Mouse (Mus musculus) forebrain, postnatal 0 days (tissue): ENCODE data around the gene Ubxn7. TPM values are rescaled to one million over a fixed set of nuclear protein-coding genes. Genes with fewer than 3 reads are reported as not detected.

Source experiments
- ATAC-seq: fragments of 200-750 bp; cut with Nextera tagmentation; 2 replicates; pipeline ENCODE4 v1.8.0; 2017; ENCODE audit warnings: mild to moderate bottlenecking, moderate library complexity
- DNase-seq: peaks from one replicate; pipeline ENCODE4 v3.0.0-alpha.2; 2015
- H3K27ac ChIP-seq: fragments of 300-500 bp; sonication (generic); 2 replicates; pipeline ENCODE4 v1.5.1; 2014; ENCODE audit warnings: low read depth, mild to moderate bottlenecking, antibody characterized with exemption, low read length, moderate library complexity, mixed read lengths
- H3K27me3 ChIP-seq: fragments of 300-500 bp; sonication (generic); 2 replicates; pipeline ENCODE4 v1.6.1; 2014; ENCODE audit warnings: mild to moderate bottlenecking, low read length, mixed read lengths; ENCODE audit not compliant: insufficient read depth
- H3K36me3 ChIP-seq: fragments of 300-500 bp; sonication (generic); 2 replicates; pipeline ENCODE4 v1.6.1; 2014; ENCODE audit warnings: mild to moderate bottlenecking, moderate library complexity; ENCODE audit not compliant: insufficient read depth
- H3K4me1 ChIP-seq: fragments of 300-500 bp; sonication (generic); 2 replicates; pipeline ENCODE4 v1.6.1; 2014; ENCODE audit warnings: antibody characterized with exemption; ENCODE audit not compliant: insufficient read depth
- H3K4me2 ChIP-seq: fragments of 300-500 bp; sonication (generic); 2 replicates; pipeline ENCODE4 v1.6.1; 2014; ENCODE audit warnings: low read depth, mild to moderate bottlenecking, moderate library complexity
- H3K4me3 ChIP-seq: fragments of 300-500 bp; sonication (generic); 2 replicates; pipeline ENCODE4 v1.5.1; 2014; ENCODE audit warnings: low read depth, low read length, mixed read lengths
- H3K9ac ChIP-seq: fragments of 300-500 bp; sonication (generic); 2 replicates; pipeline ENCODE4 v1.6.1; 2014; ENCODE audit warnings: mild to moderate bottlenecking
- H3K9me3 ChIP-seq: fragments of 300-500 bp; sonication (generic); 2 replicates; pipeline ENCODE4 v1.6.1; 2016; ENCODE audit warnings: low read length
- CTCF ChIP-seq: sonication (generic); IDR thresholded peaks from 2 replicates; pipeline ENCODE4 v1.5.1; 2016; ENCODE audit warnings: antibody characterized with exemption, control low read depth, low read depth
- WGBS: fragments of 180-500 bp; shearing (Covaris S2); extraction: QIAGEN DNeasy Blood & Tissue Kit; methylation state at CpG from one replicate; pipeline ENCODE4 v1.1.7; 2014; 5-methylcytosine and 5-hydroxymethylcytosine counted together
- polyA plus RNA-seq: library from polyadenylated mRNA; unstranded; fragments of >200 nt; fragmentation: Nextera tagmentation; extraction: Ambion mirVana; gene quantifications from 2 replicates; pipeline ENCODE4 v1.2.1, GENCODE M21; 2015
- total RNA-seq: library from RNA; depleted of rRNA; stranded (reverse); fragments of >200 nt; gene quantifications from 2 replicates; pipeline ENCODE4 v1.2.3, GENCODE M21; 2014

Ubxn7 gene
- total and polyA plus RNA-seq, 2 experiments from 2014 or later, result 10.5 to 42.5 TPM

DNA sequence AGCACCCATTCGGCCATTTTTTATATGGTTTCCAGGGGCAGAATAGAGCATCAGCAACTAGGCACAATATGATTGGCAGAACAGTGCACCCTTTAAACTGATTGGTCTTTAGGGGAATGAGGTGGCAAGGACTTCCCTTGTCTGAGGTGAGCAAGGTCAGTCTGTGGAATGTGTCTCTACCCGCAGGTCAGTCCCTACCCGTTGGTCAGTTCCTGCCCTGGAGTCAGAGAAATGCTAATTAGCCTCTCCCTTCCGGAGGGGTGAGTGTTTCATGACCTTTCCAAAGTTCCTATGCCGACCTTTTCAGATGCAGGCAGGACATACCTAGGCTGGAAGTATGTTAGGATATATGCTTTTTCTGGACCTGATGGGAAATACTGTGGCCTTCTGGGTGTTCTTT lies 19.7 kb upstream of the Ubxn7 start:
- no peak for DNase-seq
- Histone ChIP-seq H3K27me3 (no peaks in the 10 kb centered on the region), H3K4me1 (no peaks in the 10 kb centered on the region), H3K4me2 (no peak overlapping the region), H3K9me3 (no peaks in the 10 kb centered on the region), H3K4me3 (no peak overlapping the region), H3K27ac (no peak overlapping the region), H3K9ac (no peak overlapping the region), H3K36me3 (no peaks in the 10 kb centered on the region)
- no peak for ATAC-seq
- WGBS, result 60% methylated on average over 5 of the region's 5 CpGs
- no peak for TF ChIP-seq CTCF

DNA sequence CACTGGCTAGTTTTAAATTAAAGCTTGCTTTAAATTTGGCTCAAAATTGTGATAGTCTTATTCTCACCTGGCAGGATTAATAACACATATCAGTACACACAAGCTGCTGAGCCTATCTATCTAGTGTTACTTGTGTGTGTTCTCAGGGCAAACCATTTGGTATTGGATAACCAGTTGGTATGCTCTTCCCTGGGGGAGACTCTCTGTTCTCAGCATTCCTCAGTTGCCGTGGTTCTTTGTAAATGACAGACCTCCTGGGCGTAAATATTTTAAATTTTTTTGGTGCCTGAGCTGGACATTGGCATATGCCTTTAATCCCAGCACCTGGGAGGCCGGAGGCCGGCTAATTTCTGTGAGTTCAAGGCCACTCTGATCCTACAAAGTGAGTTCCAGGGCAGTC lies 19.2 kb upstream of the Ubxn7 start:
- DNase-seq (no peak), ATAC-seq (no peak)
- no peaks in the 10 kb centered on the region for H3K36me3 ChIP-seq
- no peak overlapping the region for H3K4me3 ChIP-seq
- no peak overlapping the region for H3K9ac ChIP-seq
- H3K27me3 ChIP-seq, result no peaks in the 10 kb centered on the region
- no peak overlapping the region for H3K27ac ChIP-seq
- WGBS, result 74% methylated on average over 4 of the region's 4 CpGs
- no peaks in the 10 kb centered on the region for H3K4me1 ChIP-seq
- H3K9me3 ChIP-seq, result no peaks in the 10 kb centered on the region
- no peak for TF ChIP-seq CTCF
- H3K4me2 ChIP-seq, result no peak overlapping the region

DNA sequence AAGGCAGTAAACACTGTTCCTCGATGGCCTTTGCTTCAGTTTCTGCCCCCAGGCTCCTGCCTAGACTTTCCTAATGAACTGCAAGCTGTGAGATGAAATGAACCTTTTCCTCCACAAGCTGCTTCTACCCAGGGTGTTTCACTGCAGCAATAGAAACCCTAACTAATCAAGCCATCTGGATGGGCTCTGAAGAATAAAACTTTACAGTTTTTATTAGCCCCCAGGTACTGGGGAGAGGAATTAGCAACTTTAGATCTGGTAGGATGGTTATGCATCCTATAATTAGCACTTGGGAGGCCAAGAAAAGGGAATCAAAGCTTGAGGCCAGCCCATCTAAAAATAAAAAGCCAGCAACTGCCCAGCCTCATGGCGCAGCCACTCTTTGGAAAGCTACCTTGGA lies 15.5 kb upstream of the Ubxn7 start:
- no peaks in the 10 kb centered on the region for H3K27me3 ChIP-seq
- H3K9me3 ChIP-seq, result no peaks in the 10 kb centered on the region
- no peak overlapping the region for H3K9ac ChIP-seq
- no peaks in the 10 kb centered on the region for H3K4me1 ChIP-seq
- H3K4me2 ChIP-seq, result no peak overlapping the region
- H3K4me3 ChIP-seq, result no peak overlapping the region
- ATAC-seq (no peak), DNase-seq (no peak)
- H3K27ac ChIP-seq, result no peak overlapping the region
- H3K36me3 ChIP-seq, result no peaks in the 10 kb centered on the region
- TF ChIP-seq CTCF, result no peak
- WGBS, result 67% methylated on average over 2 of the region's 2 CpGs

DNA sequence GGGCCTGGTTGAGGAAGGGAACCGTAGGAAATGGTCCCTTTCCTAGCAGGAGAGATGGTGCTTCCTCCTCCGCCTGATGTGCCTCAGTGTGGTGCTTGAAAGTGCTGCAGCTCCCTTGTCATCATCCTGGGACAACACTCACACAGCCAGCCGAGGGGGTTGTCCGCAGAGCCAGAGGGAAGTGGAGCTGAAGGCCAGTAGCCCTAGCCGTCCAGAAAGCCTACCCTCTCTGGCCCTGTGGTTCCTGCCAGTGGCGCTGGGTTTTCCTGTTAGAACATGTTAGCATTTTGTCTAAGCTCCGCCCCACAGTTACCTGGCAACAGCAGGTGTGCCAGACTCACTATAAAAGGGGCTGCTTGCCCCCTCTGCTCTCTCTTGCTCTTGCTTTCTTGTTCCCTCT lies 8.1 kb upstream of the Ubxn7 start:
- no peak overlapping the region for H3K9ac ChIP-seq
- no peak for ATAC-seq

DNA sequence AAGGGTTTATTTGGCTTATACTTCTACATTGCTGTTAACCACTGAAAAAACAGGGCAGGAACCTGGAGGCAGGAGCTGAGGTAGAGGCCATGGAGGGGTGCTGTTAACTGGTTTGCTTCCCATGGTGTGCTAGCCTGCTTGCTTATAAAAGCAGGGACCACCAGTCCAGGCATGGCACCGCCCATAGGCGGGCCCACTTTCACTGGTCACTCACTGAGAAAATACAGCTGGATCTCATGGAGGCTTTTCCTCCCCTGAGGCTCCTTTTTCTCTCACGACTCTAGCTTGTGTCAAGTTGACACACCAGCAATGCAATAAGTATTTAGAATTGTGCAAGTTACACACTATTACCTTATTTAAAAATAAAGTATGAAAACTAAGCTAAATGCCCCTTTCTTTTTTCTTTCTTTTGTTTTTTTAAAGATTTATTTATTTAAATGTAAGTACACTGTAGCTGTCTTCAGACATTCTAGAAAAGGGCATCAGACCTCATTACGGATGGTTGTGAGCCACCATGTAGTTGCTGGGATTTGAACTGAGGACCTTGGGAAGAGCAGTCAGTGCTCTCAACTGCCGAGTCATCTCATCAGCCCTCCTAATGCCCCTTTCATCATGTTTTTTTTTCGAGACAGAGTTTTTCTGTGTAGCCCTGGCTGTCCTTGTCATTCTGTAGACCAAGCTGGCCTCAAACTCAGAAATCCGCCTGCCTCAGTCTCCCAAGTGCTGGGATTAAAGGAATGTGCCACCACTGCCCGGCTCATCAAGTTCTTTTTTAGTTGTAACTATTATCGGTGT lies 984 bp upstream of the Ubxn7 start:
- Histone ChIP-seq H3K9ac (0 out of 2 replicates have a peak overlapping the region, but pooled peaks have one; percentile 1), H3K4me1 (no peaks in the 10 kb centered on the region), H3K36me3 (no peaks in the 10 kb centered on the region), H3K9me3 (no peaks in the 10 kb centered on the region), H3K4me2 (peak overlapping the region; percentile 63), H3K27me3 (no peaks in the 10 kb centered on the region), H3K27ac (no peak overlapping the region), H3K4me3 (peak overlapping the region; percentile 90; the same call in 1 of the 2 replicates)
- ATAC-seq, result no peak
- no peak for TF ChIP-seq CTCF
- 47% methylated on average over 9 of the region's 9 CpGs for WGBS
- DNase-seq, result no peak

More for the DNA sequence above, 8.1 kb upstream of the Ubxn7 start:
- WGBS, result 38% methylated on average over 7 of the region's 7 CpGs
- no peak overlapping the region for H3K4me2 ChIP-seq
- no peak for DNase-seq
- H3K9me3 ChIP-seq, result no peaks in the 10 kb centered on the region
- H3K27ac ChIP-seq, result no peak overlapping the region
- no peaks in the 10 kb centered on the region for H3K4me1 ChIP-seq
- H3K27me3 ChIP-seq, result no peaks in the 10 kb centered on the region
- TF ChIP-seq CTCF, result no peak
- no peaks in the 10 kb centered on the region for H3K36me3 ChIP-seq
- H3K4me3 ChIP-seq, result no peak overlapping the region

DNA sequence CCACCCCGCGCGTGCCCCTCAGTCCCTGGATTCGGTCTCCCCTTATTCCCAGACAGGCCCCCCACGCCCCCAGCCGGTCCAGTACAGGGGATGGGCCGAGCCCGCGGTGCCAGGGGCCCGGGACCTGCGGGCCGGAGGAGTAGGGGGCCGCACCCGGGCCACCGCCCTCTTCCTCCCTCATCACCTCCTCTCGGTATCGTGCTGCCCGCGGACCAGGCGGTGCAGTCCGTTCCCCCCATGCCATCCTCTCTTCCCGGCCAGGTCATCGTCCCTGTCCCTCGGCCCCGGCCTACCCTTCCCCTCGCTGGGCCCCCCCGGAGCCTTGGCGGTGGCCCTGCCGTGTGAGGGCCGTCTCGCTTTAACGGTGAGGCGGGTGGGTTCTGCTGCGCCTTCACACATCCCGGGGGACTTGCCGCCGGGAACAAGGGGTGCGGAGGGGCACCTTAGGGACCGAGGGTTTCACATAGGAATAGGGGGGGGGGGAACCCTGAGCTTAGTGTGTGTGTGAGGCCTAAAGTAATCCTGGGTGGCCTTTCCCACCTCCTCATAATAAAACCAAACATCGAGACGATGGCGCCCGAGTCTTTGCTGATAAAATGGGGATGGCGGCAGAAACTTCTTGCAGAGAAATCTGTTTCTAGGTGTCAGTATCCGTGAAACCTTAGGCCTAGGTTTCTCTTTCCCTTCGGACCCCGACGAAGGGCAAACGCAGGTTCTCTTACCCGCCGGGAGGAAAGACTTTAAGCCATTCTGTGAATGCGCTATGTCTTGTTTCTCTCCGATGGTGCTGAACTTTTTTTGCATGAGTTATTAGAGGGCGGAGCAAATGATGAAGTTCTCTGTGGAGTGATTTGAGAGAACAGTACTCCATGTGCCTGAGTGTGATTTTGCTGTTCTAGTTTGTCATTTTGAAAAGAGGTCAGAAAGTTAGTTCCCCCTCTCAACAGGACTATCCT lies 777 bp downstream of the Ubxn7 start:
- TF ChIP-seq CTCF, result no peak
- no peaks in the 10 kb centered on the region for H3K36me3 ChIP-seq

DNA sequence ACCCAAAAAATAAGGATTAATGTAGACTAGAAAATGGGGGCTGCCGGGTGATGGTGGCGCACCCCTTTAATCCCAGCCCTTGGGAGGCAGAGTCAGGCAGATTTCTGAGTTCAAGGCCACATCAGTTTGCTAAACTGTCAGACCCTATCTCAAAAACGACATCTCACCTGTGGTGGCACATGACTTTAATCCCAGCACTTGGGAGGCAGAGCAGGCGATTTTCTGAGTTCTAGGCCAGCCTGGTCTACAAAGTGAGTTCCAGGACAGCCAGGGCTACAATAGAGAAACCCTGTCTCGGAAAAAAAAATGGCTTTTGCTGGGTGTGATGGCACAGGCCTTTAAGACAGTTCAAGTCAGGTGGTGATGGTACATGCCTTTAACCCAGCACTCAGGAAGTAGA lies 3.1 kb downstream of the Ubxn7 start:
- DNase-seq (no peak), ATAC-seq (no peak)
- H3K9me3 ChIP-seq, result no peaks in the 10 kb centered on the region
- no peaks in the 10 kb centered on the region for H3K36me3 ChIP-seq
- no peak overlapping the region for H3K4me3 ChIP-seq
- H3K27me3 ChIP-seq, result no peaks in the 10 kb centered on the region
- WGBS, result 96% methylated on average over 5 of the region's 5 CpGs
- no peak for TF ChIP-seq CTCF
- no peaks in the 10 kb centered on the region for H3K4me1 ChIP-seq
- no peak overlapping the region for H3K27ac ChIP-seq
- H3K4me2 ChIP-seq, result no peak overlapping the region
- no peak overlapping the region for H3K9ac ChIP-seq

More for the DNA sequence above, 777 bp downstream of the Ubxn7 start:
- Histone ChIP-seq H3K27ac (peak overlapping the region; percentile 93), H3K9ac (peak overlapping the region; percentile 89), H3K4me3 (peak overlapping the region; percentile 90), H3K4me2 (peak overlapping the region; percentile 63), H3K4me1 (no peaks in the 10 kb centered on the region), H3K9me3 (no peaks in the 10 kb centered on the region), H3K27me3 (no peaks in the 10 kb centered on the region)
- 2% methylated on average over 52 of the region's 54 CpGs for WGBS
- ATAC-seq (peak; percentile 39), DNase-seq (peak; percentile 53)
